ENCODE assay signal across 9 mouse cellular contexts in genomic region chr5:134173206-134173605, GRCm38 (mm10). TPM values are rescaled to one million over a fixed set of nuclear protein-coding genes. Genes with fewer than 3 reads are reported as not detected.
A peak's percentile ranks its signal among the peaks of the same experiment; 100 is the strongest.
DNase-seq lines count a peak whose midpoint lies in the region; TF ChIP-seq lines count a peak whose summit lies in the region.
"Had no signal": no experiment of that assay in that cellular context is flagged by ENCODE, and none has a peak within 500 bp of the region (broad histone marks: within the 10 kb centered on the region; RNA-seq: fewer than 3 reads in every experiment).

No protein-coding gene starts in this region.

- H3K27ac ChIP-seq in heart, adult 2 months = no peak overlapping the region
- no peak overlapping the region for H3K27ac ChIP-seq in thymus, adult 2 months (ENCODE audit: control insufficient read depth, insufficient read depth, low read length)
- H3K27ac ChIP-seq: limb, embryonic 13.5 days had no signal

- no peak for TF ChIP-seq POLR2A in heart, adult 2 months (IDR thresholded peaks at IDR 0.05; ENCODE audit: insufficient read depth, low read depth, low read length)
- TF ChIP-seq POLR2A in thymus, adult 2 months (IDR thresholded peaks at IDR 0.05; ENCODE audit: control insufficient read depth, extremely low read depth, insufficient read depth, low read length, poor library complexity) = no peak

- H3K4me3 ChIP-seq in heart, adult 2 months = no peak overlapping the region
- H3K4me3 ChIP-seq in thymus, adult 2 months (ENCODE audit: control insufficient read depth, insufficient read depth, low read length) = no peak overlapping the region
- H3K4me3 ChIP-seq: limb, embryonic 13.5 days had no signal

- TF ChIP-seq EP300 in heart, adult 2 months (IDR thresholded peaks at IDR 0.05; ENCODE audit: insufficient read depth, low read depth, low read length) = no peak

- 41% methylated on average over 4 of the region's 4 CpGs for WGBS in heart, adult 2 months
- 48% methylated on average over 4 of the region's 4 CpGs for WGBS in thymus, adult 2 months

- DNase-seq in heart, adult 2 months = no peak
- DNase-seq in heart, postnatal 36 days = no peak
- peak; percentile 39 for DNase-seq in thymus, adult 2 months
- no peak for DNase-seq in thymus, adult 18-20 months
- DNase-seq in embryo, embryonic 9.5 days (ENCODE audit: extremely low spot score) = peak; percentile 44
- DNase-seq in spleen, adult 12 weeks (ENCODE audit: low spot score) = peak; percentile 16
- no peak for DNase-seq in ovary, postnatal 36 days (ENCODE audit: low spot score)
- no peak for DNase-seq in kidney, postnatal 14 days

- H3K27me3 ChIP-seq in heart, adult 2 months (ENCODE audit: control insufficient read depth, insufficient read depth, low read length) = no peaks in the 10 kb centered on the region
- no peaks in the 10 kb centered on the region for H3K27me3 ChIP-seq in thymus, adult 2 months (ENCODE audit: control insufficient read depth, insufficient read depth, low read length)
- H3K27me3 ChIP-seq: limb, embryonic 13.5 days had no signal

- peaks cover 3% of the 10 kb centered on the region; the same call in 1 of the 2 replicates for H3K4me1 ChIP-seq in heart, adult 2 months (ENCODE audit: control insufficient read depth, insufficient read depth, low read length)
- peaks cover 9% of the 10 kb centered on the region for H3K4me1 ChIP-seq in thymus, adult 2 months (replicated peaks; ENCODE audit: control insufficient read depth, insufficient read depth, low read length)

- no peak overlapping the region for H3K9ac ChIP-seq in heart, adult 2 months (ENCODE audit: low read depth, low read length)
- H3K9ac ChIP-seq: limb, embryonic 13.5 days had no signal

- intact Hi-C loops in heart, adult 2 months (cut with DNase I) = no loop called here
- intact Hi-C loops in heart, postnatal 36 days (cut with DNase I) = no loop called here

- no peaks in the 10 kb centered on the region; the same call in 1 of the 2 replicates for H3K79me2 ChIP-seq in heart, adult 2 months (replicated peaks; ENCODE audit: control insufficient read depth, insufficient read depth, low read length)

- TF ChIP-seq CTCF in heart, adult 2 months (IDR thresholded peaks at IDR 0.05) = peak; percentile 62
- TF ChIP-seq CTCF in thymus, adult 2 months (IDR thresholded peaks at IDR 0.05; ENCODE audit: borderline replicate concordance, control insufficient read depth, extremely low read depth, insufficient read depth, low read length, poor library complexity) = peak; percentile 73

- H3K36me3 ChIP-seq in heart, adult 2 months (ENCODE audit: control insufficient read depth, insufficient read depth, low read length) = no peaks in the 10 kb centered on the region
- H3K36me3 ChIP-seq in thymus, adult 2 months (ENCODE audit: control insufficient read depth, insufficient read depth, low read length) = peaks cover 5% of the 10 kb centered on the region; the same call in 1 of the 2 replicates

RNA-seq across cellular contexts. Expression of gene Rcc1l, which starts 3.4 kb away (rescaled TPM):
- 10 to 100 TPM; 30.2 to 33.7 TPM for total RNA-seq in heart, adult 2 months (2021)
- 19.8 and 23.5 TPM in 2 replicates for polyA plus RNA-seq in heart, adult 2 months (2012; rRNA removed)
- total RNA-seq in heart, postnatal 36 days (2021) = 10 to 100 TPM; 29.3 to 30.2 TPM
- polyA plus RNA-seq in thymus, adult 2 months (2012; rRNA removed) = 18.0 and 20.4 TPM in 2 replicates

RNA-seq across cellular contexts. Expression of gene Gtf2ird2, which starts 10.6 kb away (rescaled TPM):
- 1 to 10 TPM; 5.3 to 5.7 TPM for total RNA-seq in heart, adult 2 months (2021)
- polyA plus RNA-seq in heart, adult 2 months (2012; rRNA removed) = 3.7 and 5.4 TPM in 2 replicates
- total RNA-seq in heart, postnatal 36 days (2021) = 1 to 10 TPM; 4.9 to 5.0 TPM
- 9.7 and 9.9 TPM in 2 replicates for polyA plus RNA-seq in thymus, adult 2 months (2012; rRNA removed)

RNA-seq across cellular contexts. Expression of gene Ncf1, which starts 56.2 kb away (rescaled TPM):
- 1 to 10 TPM; 6.7 to 8.2 TPM for total RNA-seq in heart, adult 2 months (2021)
- polyA plus RNA-seq in heart, adult 2 months (2012; rRNA removed) = 3.4 and 5.7 TPM in 2 replicates
- total RNA-seq in heart, postnatal 36 days (2021) = 1 to 10 TPM; 6.3 to 6.8 TPM
- polyA plus RNA-seq in thymus, adult 2 months (2012; rRNA removed) = 28.6 and 35.9 TPM in 2 replicates

Comparison
In these comparisons a context has a peak if more than half of its experiments do, and no peak if none do; other contexts are left out.
1. DNase-seq: peak in thymus, adult 2 months (single experiment), embryo, embryonic 9.5 days (single experiment) and spleen, adult 12 weeks (single experiment); none in heart, adult 2 months (0 of 2), heart, postnatal 36 days (0 of 2), thymus, adult 18-20 months (0 of 2), ovary, postnatal 36 days (single experiment) and kidney, postnatal 14 days (single experiment).